Mouse (Mus musculus) bone marrow, adult 2 months (tissue): ENCODE measurements around the gene Togaram2. TPM values are rescaled to one million over a fixed set of nuclear protein-coding genes. Genes with fewer than 3 reads are reported as not detected.

Experiments used
- H3K27ac ChIP-seq: fragments of 200-500 bp; 2 replicates; pipeline ENCODE4 v1.5.1; 2012; ENCODE audit warnings: low read depth, mild to moderate bottlenecking, control low read depth, inconsistent platforms, low read length; ENCODE audit not compliant: control insufficient read depth, poor library complexity, insufficient read depth
- H3K4me1 ChIP-seq: fragments of 200-500 bp; 2 replicates; pipeline ENCODE4 v1.6.1; 2011; ENCODE audit warnings: low read length; ENCODE audit not compliant: control insufficient read depth, insufficient read depth
- H3K4me3 ChIP-seq: fragments of 200-500 bp; replicated peaks from 2 replicates; pipeline ENCODE3; 2011; ENCODE audit warnings: mild to moderate bottlenecking, low read depth, low read length, control low read depth; ENCODE audit not compliant: control insufficient read depth
- CTCF ChIP-seq: fragments of 200-500 bp; IDR thresholded peaks from 2 replicates; pipeline ENCODE4 v1.5.1; 2011; ENCODE audit warnings: low read length, control low read depth; ENCODE audit not compliant: control insufficient read depth, insufficient read depth
- POLR2A ChIP-seq: fragments of 200-500 bp; IDR thresholded peaks from 2 replicates; pipeline ENCODE4 v1.6.1; 2011; ENCODE audit warnings: low read depth, mild to moderate bottlenecking, control low read depth, low read length, borderline replicate concordance; ENCODE audit not compliant: control insufficient read depth
- WGBS: fragments of 180-500 bp; shearing (Covaris S2); methylation state at CpG from one replicate; pipeline ENCODE4 v1.1.7; 2018; 5-methylcytosine and 5-hydroxymethylcytosine counted together
- polyA plus RNA-seq: library from polyadenylated mRNA; stranded (reverse); fragments of >200 nt; gene quantifications from 2 replicates; pipeline ENCODE4 v1.2.4, GENCODE M21; 2011; ENCODE audit warnings: low replicate concordance; ENCODE audit not compliant: missing spikeins, insufficient read depth, insufficient read length

Gene Togaram2
- polyA plus RNA-seq, 1 experiment: not detected

DNA sequence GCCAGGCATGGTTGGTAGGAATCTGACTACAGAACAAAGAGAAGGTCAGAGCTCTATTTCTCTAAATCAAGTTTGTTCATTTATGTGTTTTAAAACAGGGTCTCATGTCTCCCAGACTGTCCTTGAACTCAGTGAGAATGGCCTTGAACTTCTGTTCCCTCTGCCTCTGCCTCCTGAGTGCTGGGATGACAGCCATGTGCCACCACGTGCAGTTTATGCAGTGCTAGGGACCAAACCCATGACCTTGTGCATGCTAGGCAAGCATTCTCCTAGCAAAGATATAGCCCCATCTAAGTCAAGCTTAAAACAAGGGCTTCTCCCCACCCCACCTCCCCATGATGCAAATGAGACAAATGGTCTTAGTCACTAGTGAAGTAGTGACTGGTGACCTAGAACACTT, 32.1 kb downstream of the Togaram2 start:
- no peaks in the 10 kb centered on the region for H3K4me1 ChIP-seq
- H3K4me3 ChIP-seq: no peak overlapping the region
- TF ChIP-seq POLR2A (no peak), CTCF (no peak)
- WGBS: 71% methylated on average over 1 of the region's 1 CpGs
- no peak overlapping the region for H3K27ac ChIP-seq

DNA sequence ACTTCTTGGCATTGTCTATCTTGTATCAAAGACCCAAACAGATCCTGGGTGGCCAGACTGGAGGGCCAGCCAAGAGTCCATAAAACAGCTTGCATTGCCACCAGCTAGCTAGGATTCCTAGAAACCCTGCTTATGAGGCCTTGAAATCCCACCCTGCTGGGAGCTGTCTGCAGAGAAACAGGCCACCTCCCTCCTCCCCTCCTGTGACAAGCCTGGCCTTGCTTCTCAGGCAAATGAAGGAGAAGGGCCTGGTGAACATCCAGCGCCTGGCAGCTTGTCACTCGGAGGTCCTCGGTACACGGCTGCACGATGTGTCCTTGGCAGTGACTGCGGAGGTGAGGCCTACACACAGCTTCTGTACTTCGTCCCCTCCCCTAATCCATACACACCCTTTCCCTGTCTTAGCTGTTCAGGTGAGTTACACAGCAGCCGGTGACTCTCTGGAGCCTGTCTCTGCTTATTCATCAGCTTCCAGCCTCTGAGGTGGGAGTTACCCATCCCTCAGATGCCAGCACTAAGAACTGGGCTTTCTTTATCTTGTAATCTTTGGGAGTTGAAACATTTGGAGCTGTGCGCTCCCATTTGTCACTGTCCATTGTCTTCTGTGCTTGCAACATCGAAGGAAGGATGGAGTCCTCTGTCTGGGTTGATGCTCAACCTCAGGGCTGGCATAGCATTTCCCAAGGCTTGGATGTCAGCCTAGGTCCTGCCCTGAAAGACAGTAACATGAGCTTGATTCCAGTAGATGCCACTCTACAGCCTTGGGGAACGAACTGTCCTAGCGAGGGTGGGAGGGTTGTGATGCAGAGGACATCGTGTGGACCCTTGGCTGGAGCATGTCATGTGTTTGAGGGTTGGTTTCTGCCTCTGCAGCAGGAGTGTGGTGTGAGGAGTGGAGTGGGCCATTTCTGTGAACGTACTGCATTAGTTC, 32.8 kb downstream of the Togaram2 start:
- TF ChIP-seq CTCF (no peak), POLR2A (no peak)
- Histone ChIP-seq H3K27ac (no peak overlapping the region), H3K4me3 (no peak overlapping the region), H3K4me1 (no peaks in the 10 kb centered on the region)
- WGBS: 85% methylated on average over 14 of the region's 14 CpGs

DNA sequence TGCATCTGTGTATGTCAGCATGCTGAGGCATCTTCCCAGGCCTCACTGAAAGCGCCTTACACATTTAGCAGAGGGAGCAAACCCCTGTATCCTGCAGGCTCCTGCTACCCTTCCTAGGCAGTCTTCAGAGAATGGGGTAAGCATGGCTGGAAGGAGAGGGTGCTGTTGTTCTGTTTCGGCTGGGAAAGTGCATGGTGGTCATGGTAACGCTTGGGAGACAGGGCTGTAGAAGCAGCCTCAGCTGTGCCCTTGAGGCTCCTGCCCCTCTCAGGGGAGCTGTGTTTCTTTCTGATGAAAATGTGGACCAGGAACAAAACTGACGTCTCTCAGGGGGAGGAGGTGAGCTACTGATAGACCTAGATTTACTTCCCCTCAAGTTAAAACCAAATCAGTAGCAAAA, 34.7 kb downstream of the Togaram2 start:
- Histone ChIP-seq H3K4me1 (no peaks in the 10 kb centered on the region), H3K27ac (no peak overlapping the region), H3K4me3 (no peak overlapping the region)
- TF ChIP-seq POLR2A (no peak), CTCF (no peak)
- 56% methylated on average over 4 of the region's 4 CpGs for WGBS

DNA sequence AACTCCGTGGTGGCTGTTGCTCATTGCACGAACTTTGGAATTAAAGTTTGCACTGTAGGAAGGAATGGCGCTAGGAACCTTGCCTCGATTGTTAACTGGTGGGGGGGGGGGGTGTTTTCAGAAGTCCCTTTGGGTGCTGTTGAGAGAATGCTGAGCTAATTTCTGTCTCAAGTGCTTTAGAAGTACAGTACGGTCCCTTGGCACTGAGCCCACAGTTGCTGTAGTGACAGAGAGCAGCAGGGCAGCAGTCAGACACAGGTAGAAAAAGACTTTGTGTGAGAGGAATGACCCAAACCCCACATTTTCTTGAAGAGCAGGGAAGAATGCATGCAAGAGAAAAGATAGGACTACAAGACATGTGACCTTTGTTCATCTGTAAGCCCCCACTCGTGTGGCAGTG, 39.2 kb downstream of the Togaram2 start:
- TF ChIP-seq CTCF (no peak), POLR2A (no peak)
- Histone ChIP-seq H3K4me3 (no peak overlapping the region), H3K27ac (no peak overlapping the region), H3K4me1 (no peaks in the 10 kb centered on the region)
- 77% methylated on average over 6 of the region's 6 CpGs for WGBS

DNA sequence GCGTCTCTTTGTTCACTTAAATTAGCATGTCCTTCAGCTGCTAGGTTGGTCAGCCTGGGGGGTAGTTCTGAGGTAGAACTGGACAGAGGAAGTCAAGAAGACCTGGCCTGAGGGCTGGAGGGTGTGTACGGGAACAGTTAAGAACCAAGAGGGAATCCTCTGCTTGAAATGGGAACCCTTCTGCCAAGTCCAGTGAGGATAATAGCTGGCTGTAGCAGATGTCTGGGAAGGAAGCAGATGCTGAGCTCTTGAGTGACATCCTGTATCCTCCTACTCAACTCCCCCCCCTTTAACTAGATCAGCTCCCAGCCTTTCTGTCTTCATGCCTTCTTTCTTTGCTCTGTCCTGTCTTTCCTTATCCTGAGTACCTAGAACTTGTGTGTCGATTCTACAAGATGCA, 42.0 kb downstream of the Togaram2 start:
- 76% methylated on average over 3 of the region's 3 CpGs for WGBS
- Histone ChIP-seq H3K4me3 (no peak overlapping the region), H3K4me1 (no peaks in the 10 kb centered on the region), H3K27ac (no peak overlapping the region)
- no peak for TF ChIP-seq POLR2A
- TF ChIP-seq CTCF: no peak

DNA sequence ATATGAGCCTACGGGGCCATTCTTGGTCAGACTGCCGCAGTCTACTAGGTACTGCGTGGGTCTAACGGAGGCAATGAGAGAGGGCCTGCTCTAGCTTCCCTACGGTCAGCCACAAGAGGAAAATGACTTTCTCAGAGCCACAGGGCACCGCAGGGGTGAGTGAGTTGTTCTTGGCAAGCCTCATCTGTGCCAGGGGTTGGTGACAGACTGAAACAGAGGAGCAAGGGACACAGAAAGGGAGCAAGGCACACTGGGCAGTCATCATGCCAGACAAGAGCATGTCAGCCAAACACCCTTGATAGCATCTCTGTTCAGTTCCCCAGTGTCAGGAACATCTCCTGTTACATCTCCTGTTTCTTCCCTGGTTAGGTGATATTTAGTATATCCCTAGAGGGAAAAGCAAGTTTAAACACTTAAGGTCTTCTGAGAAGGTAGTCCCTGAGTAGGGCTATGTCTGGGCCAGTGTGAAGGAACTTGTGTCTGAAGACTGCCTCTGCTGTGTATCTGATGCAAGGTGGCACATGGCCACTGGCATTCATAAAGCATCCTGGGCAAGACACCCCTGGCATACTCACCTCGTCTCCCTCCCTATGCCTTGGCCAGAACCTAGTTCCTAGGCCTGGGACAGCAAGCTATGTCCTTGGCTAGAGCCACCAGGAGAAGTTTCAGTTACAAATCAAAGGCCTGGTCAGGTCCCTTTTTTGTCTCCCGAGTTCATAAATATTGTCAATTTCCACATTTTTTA, 45.0 kb downstream of the Togaram2 start:
- no peak for TF ChIP-seq CTCF
- Histone ChIP-seq H3K4me1 (no peaks in the 10 kb centered on the region), H3K27ac (no peak overlapping the region), H3K4me3 (no peak overlapping the region)
- WGBS: 81% methylated on average over 8 of the region's 8 CpGs

DNA sequence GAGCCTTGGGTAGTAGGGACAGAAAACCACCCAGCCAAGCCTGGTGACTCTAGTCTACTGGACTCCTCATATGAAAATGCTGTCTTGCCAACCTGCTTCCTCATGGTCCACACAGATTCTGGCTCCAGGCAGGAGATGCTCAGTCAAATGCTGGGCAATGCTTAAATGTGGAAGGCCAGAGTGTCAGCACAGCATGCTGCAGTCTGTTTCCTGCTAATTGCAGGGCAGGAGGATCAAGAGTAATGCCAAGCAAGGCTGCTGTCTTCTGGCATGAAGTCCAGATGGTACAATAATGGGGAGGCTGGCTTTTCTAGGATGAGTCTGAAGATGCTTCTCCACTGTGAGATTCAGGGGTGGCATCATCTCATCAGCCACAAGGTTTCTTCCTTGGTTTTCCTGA, 47.4 kb downstream of the Togaram2 start:
- Histone ChIP-seq H3K4me3 (no peak overlapping the region), H3K4me1 (no peaks in the 10 kb centered on the region), H3K27ac (no peak overlapping the region)
- TF ChIP-seq POLR2A (no peak), CTCF (no peak)

DNA sequence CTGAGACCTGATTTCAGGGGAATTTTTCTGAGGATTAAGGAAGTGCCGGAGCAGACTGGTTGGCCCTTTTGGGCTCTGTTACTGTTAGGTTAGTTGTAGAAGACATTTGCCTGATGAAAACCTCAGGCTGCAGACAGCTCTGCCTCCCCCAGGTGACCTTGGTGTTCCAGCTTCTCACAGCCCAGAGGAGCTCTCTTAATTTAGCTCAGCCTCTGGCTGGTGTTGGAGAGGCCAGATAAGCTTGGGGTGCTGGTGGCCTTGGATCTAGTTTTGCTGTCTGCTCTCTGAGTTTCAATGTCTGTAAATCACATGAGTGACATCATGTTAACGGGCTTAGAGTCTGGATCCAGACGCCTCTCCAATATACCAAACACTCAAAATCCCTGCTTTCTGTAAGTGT, 48.0 kb downstream of the Togaram2 start:
- no peaks in the 10 kb centered on the region for H3K4me1 ChIP-seq
- H3K4me3 ChIP-seq: no peak overlapping the region
- 66% methylated on average over 3 of the region's 3 CpGs for WGBS
- no peak overlapping the region for H3K27ac ChIP-seq
- no peak for TF ChIP-seq CTCF
- TF ChIP-seq POLR2A: no peak

DNA sequence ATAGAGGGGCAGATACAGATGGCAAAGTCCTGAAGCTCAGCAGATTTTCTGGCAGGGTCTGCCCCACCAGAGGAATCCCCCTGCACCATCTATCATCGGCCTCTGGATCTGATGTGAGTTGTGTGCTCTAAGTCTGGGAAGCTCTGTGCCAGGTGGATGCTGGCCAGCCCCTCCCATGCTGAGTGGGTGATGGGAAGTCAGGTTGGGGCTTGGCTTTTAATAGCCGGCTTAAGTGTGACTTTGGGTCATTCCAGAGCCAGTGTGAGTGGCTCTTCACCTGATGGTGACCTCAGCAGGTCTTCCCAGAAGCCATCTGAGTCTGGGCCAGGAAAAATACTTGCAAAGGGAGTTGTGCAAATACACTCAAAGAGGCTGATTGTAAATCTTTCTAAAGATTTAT, 57.6 kb downstream of the Togaram2 start:
- Histone ChIP-seq H3K4me1 (no peaks in the 10 kb centered on the region), H3K27ac (no peak overlapping the region), H3K4me3 (no peak overlapping the region)
- WGBS: 64% methylated on average over 2 of the region's 2 CpGs
- TF ChIP-seq CTCF (no peak), POLR2A (no peak)
